Mouse (Mus musculus): ENCODE data around the gene Vapb. TPM values are rescaled to one million over a fixed set of nuclear protein-coding genes. Genes with fewer than 3 reads are reported as not detected.

Vapb gene
- total and polyA plus RNA-seq, 3 experiments = 13.3 to 128 (median 113) TPM

GRCm38 (mm10) chr2:173789945-173790804 is 52.9 kb downstream of the Vapb start:
- WGBS = 21% methylated on average over 22 of the region's 23 CpGs
- H3K27ac ChIP-seq = peak overlapping the region; percentile 31; the same call in 1 of the 2 replicates
- DNase-seq = peak; percentile 60 to 67
- intact Hi-C loops (cut with DNase I) = no loop called here
- H3K4me1 ChIP-seq (ENCODE audit: control insufficient read depth, insufficient read depth, low read length) = peaks cover 9% of the 10 kb centered on the region
- H3K79me2 ChIP-seq (replicated peaks; ENCODE audit: control insufficient read depth, insufficient read depth, low read length) = no peaks in the 10 kb centered on the region
- TF ChIP-seq EP300 (IDR thresholded peaks at IDR 0.05; ENCODE audit: insufficient read depth, low read depth, low read length) = no peak
- no peak for TF ChIP-seq POLR2A (IDR thresholded peaks at IDR 0.05; ENCODE audit: insufficient read depth, low read depth, low read length)
- TF ChIP-seq CTCF (IDR thresholded peaks at IDR 0.05) = no peak
- H3K36me3 ChIP-seq (ENCODE audit: control insufficient read depth, insufficient read depth, low read length) = no peaks in the 10 kb centered on the region
- H3K9ac ChIP-seq (ENCODE audit: low read depth, low read length) = 0 out of 2 replicates have a peak overlapping the region, but pooled peaks have one; percentile 24
- no peak overlapping the region for H3K4me3 ChIP-seq
- no peaks in the 10 kb centered on the region for H3K27me3 ChIP-seq (ENCODE audit: control insufficient read depth, insufficient read depth, low read length)

DNA sequence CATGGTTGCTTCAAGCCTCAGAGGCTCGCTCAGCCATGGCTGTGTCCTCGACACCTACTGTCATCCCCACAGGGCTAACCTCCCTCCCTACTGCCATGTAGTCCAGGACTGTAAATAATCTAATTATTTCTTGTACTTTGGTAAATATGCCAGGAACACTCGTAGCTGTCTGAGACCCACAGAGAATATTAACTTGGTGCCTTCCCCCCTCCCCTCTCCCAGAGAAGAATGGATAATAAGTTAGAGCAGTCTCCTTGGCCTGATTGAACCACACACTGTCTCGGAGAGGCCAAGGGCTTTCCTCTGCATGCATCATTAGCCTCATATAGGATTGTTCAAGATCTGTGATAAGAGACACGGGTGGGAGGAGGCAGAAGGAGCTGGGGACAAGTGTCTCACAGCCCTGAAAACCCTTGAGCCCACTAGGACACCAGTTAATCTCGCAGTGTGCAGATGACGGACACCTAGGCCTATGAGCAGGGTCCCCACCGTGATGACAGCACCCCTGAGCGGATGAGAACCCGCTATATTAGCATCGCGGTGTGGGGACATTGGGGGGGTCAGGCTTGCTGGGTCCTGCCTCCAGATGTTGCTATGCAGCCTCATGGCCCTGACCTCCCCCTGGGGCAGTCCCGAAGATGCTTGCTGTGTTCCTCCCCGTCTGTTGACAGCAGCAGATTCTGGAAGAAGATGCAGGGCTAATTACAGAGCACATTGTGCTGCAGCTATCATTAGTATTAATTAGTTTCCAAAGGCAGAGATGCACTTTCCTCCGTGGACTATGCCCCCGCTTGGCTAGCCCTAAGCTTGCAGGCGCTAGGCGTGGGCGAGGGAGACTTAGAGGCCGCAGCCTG is 54.8 kb downstream of the Vapb start:
- Histone ChIP-seq H3K79me2 (replicated peaks; ENCODE audit: control insufficient read depth, insufficient read depth, low read length) (no peaks in the 10 kb centered on the region), H3K9ac (ENCODE audit: low read depth, low read length) (no peak overlapping the region), H3K36me3 (ENCODE audit: control insufficient read depth, insufficient read depth, low read length) (no peaks in the 10 kb centered on the region), H3K4me1 (ENCODE audit: control insufficient read depth, insufficient read depth, low read length) (peaks cover 11% of the 10 kb centered on the region), H3K4me3 (no peak overlapping the region), H3K27ac (no peak overlapping the region), H3K27me3 (ENCODE audit: control insufficient read depth, insufficient read depth, low read length) (no peaks in the 10 kb centered on the region)
- WGBS = 85% methylated on average over 20 of the region's 20 CpGs
- TF ChIP-seq POLR2A (IDR thresholded peaks at IDR 0.05; ENCODE audit: insufficient read depth, low read depth, low read length) = no peak
- TF ChIP-seq EP300 (IDR thresholded peaks at IDR 0.05; ENCODE audit: insufficient read depth, low read depth, low read length) = no peak
- TF ChIP-seq CTCF (IDR thresholded peaks at IDR 0.05) = no peak
- intact Hi-C loops (cut with DNase I) = no loop called here
- no peak for DNase-seq

DNA sequence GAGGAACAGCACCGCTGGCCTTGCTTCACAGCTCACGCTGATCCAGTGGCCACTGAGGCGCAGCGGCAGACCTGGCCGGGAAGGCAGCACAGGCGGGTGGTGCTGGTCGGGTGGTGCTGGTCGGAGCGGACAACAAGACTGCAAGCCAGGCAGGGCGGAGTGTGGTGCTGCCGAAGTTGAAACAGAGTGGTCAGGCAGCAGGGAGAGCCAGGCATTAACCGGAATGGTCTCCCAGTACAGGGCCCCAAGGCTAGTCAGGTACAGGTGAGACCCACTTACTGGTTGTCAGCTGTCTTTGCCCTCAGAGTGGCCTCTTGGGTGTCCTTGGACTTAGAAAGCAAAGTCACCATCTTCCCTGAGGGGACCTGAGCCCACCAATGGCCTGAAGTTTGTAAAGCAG is 56.7 kb downstream of the Vapb start:
- H3K27ac ChIP-seq = no peak overlapping the region
- 92% methylated on average over 12 of the region's 12 CpGs for WGBS
- no peak for TF ChIP-seq EP300 (IDR thresholded peaks at IDR 0.05; ENCODE audit: insufficient read depth, low read depth, low read length)
- TF ChIP-seq CTCF (IDR thresholded peaks at IDR 0.05) = no peak
- no peak for TF ChIP-seq POLR2A (IDR thresholded peaks at IDR 0.05; ENCODE audit: insufficient read depth, low read depth, low read length)
- no peak for DNase-seq
- no peaks in the 10 kb centered on the region for H3K27me3 ChIP-seq (ENCODE audit: control insufficient read depth, insufficient read depth, low read length)
- H3K9ac ChIP-seq (ENCODE audit: low read depth, low read length) = no peak overlapping the region
- intact Hi-C loops (cut with DNase I) = no loop called here
- no peaks in the 10 kb centered on the region for H3K36me3 ChIP-seq (ENCODE audit: control insufficient read depth, insufficient read depth, low read length)
- no peak overlapping the region for H3K4me3 ChIP-seq
- no peaks in the 10 kb centered on the region for H3K79me2 ChIP-seq (replicated peaks; ENCODE audit: control insufficient read depth, insufficient read depth, low read length)
- H3K4me1 ChIP-seq (ENCODE audit: control insufficient read depth, insufficient read depth, low read length) = peaks cover 11% of the 10 kb centered on the region

- no peak for TF ChIP-seq POLR2A (IDR thresholded peaks at IDR 0.05; ENCODE audit: insufficient read depth, low read depth, low read length)
Measured at GRCm38 (mm10) chr2:173794531-173795510, 57.5 kb downstream of the Vapb start.

More at GRCm38 (mm10) chr2:173794531-173795510, 57.5 kb downstream of the Vapb start:
- H3K36me3 ChIP-seq (ENCODE audit: control insufficient read depth, insufficient read depth, low read length) = no peaks in the 10 kb centered on the region
- H3K27me3 ChIP-seq (ENCODE audit: control insufficient read depth, insufficient read depth, low read length) = no peaks in the 10 kb centered on the region
- no peaks in the 10 kb centered on the region for H3K79me2 ChIP-seq (replicated peaks; ENCODE audit: control insufficient read depth, insufficient read depth, low read length)
- no peak overlapping the region for H3K9ac ChIP-seq (ENCODE audit: low read depth, low read length)
- H3K4me3 ChIP-seq = no peak overlapping the region
- DNase-seq = no peak
- intact Hi-C loops (cut with DNase I) = no loop called here
- H3K4me1 ChIP-seq (ENCODE audit: control insufficient read depth, insufficient read depth, low read length) = peaks cover 11% of the 10 kb centered on the region
- peak overlapping the region; percentile 3; the same call in 1 of the 2 replicates for H3K27ac ChIP-seq
- WGBS = 54% methylated on average over 21 of the region's 21 CpGs
